Mouse (Mus musculus): ENCODE data around the gene Epdr1. TPM values are rescaled to one million over a fixed set of nuclear protein-coding genes. Genes with fewer than 3 reads are reported as not detected.

The Epdr1 gene
- polyA plus RNA-seq, 1 experiment from 2014 or later: 20.1 TPM

DNA sequence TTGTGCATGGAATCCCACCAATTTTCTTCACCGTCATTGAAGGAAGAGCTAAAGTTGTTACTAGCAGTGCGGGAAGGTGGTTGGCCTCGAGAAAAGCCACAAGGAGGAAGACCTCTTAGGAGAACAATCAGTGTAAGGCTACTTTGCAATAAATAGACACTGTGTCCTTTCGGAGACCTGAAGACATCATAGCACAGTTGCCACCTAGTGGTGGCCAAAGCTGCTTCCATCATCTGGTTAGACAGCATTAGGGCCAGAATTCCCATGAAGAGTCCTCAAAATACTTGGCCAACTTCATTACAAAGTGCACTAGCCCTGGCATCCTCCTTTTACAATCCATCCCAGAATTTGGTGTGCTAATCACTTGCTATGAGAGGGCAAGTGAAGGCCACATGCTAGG lies 16.4 kb upstream of the Epdr1 start:
- Histone ChIP-seq H3K4me1 (ENCODE audit: insufficient read depth) (no peaks in the 10 kb centered on the region), H3K9ac (no peak overlapping the region), H3K27me3 (ENCODE audit: insufficient read depth, low read length) (no peaks in the 10 kb centered on the region), H3K4me2 (no peak overlapping the region), H3K9me3 (ENCODE audit: low read depth, low read length) (no peaks in the 10 kb centered on the region), H3K4me3 (ENCODE audit: low read depth, low read length) (no peak overlapping the region), H3K36me3 (ENCODE audit: insufficient read depth) (no peaks in the 10 kb centered on the region), H3K27ac (ENCODE audit: low read depth) (no peak overlapping the region)
- WGBS: 70% methylated on average over 4 of the region's 4 CpGs
- peak; percentile 72 for TF ChIP-seq CTCF (IDR thresholded peaks at IDR 0.05; ENCODE audit: low read depth)
- DNase-seq (peak; percentile 71), ATAC-seq (ENCODE audit: insufficient read depth) (no peak)

- DNase-seq: no peak
- Histone ChIP-seq H3K4me3 (ENCODE audit: low read depth, low read length) (no peak overlapping the region), H3K4me2 (no peak overlapping the region), H3K27me3 (ENCODE audit: insufficient read depth, low read length) (no peaks in the 10 kb centered on the region), H3K27ac (ENCODE audit: low read depth) (no peak overlapping the region), H3K4me1 (ENCODE audit: insufficient read depth) (no peaks in the 10 kb centered on the region), H3K36me3 (ENCODE audit: insufficient read depth) (no peaks in the 10 kb centered on the region), H3K9me3 (ENCODE audit: low read depth, low read length) (no peaks in the 10 kb centered on the region), H3K9ac (no peak overlapping the region)
- WGBS: 94% methylated on average over 5 of the region's 5 CpGs
- no peak for ATAC-seq (ENCODE audit: insufficient read depth)
- no peak for TF ChIP-seq CTCF (IDR thresholded peaks at IDR 0.05; ENCODE audit: low read depth)
Observed at GRCm38 (mm10) chr13:19630768-19631709, 11.3 kb upstream of the Epdr1 start.

- 58% methylated on average over 1 of the region's 1 CpGs for WGBS
- no peak for TF ChIP-seq CTCF (IDR thresholded peaks at IDR 0.05; ENCODE audit: low read depth)
- ATAC-seq (ENCODE audit: insufficient read depth): no peak
Observed at GRCm38 (mm10) chr13:19626473-19626872, 6.7 kb upstream of the Epdr1 start.

DNA sequence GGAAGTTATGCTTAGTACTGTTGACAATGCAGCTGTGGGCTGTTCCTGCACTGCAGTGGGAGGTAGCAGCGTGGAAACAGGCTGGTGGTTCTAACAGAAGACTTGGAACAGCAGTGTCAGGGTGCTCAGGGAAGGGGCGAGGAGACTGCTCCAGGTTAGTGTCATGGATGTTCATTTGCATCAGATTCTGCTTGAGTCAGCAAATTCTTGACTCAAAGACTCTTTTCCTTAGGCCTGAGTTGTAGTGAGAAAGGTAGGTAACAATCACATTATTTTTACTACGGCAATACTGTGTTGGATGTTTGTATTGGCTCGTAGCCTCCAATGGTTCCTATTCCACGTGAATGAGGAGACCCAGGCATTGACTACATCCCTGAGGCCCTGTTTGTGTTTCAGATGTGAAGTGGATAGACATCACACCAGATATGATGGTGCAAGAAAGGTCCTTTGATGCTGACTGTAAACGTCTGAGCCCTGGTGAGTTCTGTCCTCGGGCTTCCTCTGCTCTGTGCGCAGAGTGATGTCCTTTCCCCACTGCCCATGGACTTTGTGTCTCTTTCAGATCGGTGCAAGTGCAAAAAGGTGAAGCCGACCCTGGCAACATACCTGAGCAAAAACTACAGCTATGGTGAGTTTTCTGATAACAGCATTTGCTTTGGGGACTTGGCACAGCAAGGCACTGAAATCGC lies 5.0 kb upstream of the Epdr1 start:
- Histone ChIP-seq H3K4me2 (no peak overlapping the region), H3K4me3 (ENCODE audit: low read depth, low read length) (no peak overlapping the region), H3K9ac (no peak overlapping the region), H3K27me3 (ENCODE audit: insufficient read depth, low read length) (peaks cover 6% of the 10 kb centered on the region), H3K4me1 (ENCODE audit: insufficient read depth) (0 out of 2 replicates have a peak, but pooled peaks cover 2% of the 10 kb centered on the region), H3K9me3 (ENCODE audit: low read depth, low read length) (no peaks in the 10 kb centered on the region), H3K36me3 (ENCODE audit: insufficient read depth) (no peaks in the 10 kb centered on the region), H3K27ac (ENCODE audit: low read depth) (no peak overlapping the region)
- no peak for TF ChIP-seq CTCF (IDR thresholded peaks at IDR 0.05; ENCODE audit: low read depth)
- no peak for DNase-seq
- ATAC-seq (ENCODE audit: insufficient read depth): no peak
- 78% methylated on average over 11 of the region's 11 CpGs for WGBS

More at GRCm38 (mm10) chr13:19626473-19626872, 6.7 kb upstream of the Epdr1 start:
- Histone ChIP-seq H3K4me1 (ENCODE audit: insufficient read depth) (0 out of 2 replicates have a peak, but pooled peaks cover 2% of the 10 kb centered on the region), H3K36me3 (ENCODE audit: insufficient read depth) (no peaks in the 10 kb centered on the region), H3K27me3 (ENCODE audit: insufficient read depth, low read length) (peaks cover 6% of the 10 kb centered on the region), H3K27ac (ENCODE audit: low read depth) (no peak overlapping the region), H3K4me2 (no peak overlapping the region), H3K9ac (no peak overlapping the region), H3K9me3 (ENCODE audit: low read depth, low read length) (no peaks in the 10 kb centered on the region), H3K4me3 (ENCODE audit: low read depth, low read length) (no peak overlapping the region)
- no peak for DNase-seq

DNA sequence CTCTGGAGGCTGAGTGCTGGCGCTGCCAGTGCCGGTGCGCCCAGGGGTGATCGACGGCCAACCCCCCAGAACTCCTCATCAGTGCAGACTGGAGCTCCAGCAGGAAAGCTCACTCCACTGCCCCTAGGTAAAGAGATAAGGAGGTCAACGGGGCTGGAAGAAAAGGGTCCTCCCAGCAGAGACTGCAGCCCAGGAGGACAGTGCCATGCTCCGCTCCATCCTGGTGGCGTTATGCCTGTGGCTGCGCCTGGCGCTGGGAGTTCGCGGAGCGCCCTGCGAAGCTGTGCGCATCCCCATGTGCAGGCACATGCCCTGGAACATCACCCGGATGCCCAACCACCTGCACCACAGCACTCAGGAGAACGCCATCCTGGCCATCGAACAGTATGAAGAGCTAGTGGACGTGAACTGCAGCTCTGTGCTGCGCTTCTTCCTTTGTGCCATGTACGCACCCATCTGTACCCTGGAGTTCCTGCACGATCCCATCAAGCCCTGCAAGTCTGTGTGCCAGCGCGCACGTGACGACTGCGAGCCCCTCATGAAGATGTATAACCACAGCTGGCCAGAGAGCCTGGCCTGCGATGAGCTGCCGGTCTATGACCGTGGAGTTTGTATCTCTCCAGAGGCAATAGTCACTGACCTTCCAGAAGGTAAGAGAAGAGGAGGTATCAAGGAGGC lies 3.6 kb upstream of the Epdr1 start:
- no peaks in the 10 kb centered on the region for H3K36me3 ChIP-seq (ENCODE audit: insufficient read depth)
- H3K9me3 ChIP-seq (ENCODE audit: low read depth, low read length): no peaks in the 10 kb centered on the region
- H3K9ac ChIP-seq: peak overlapping the region; percentile 50
- 0 out of 2 replicates have a peak, but pooled peaks cover 2% of the 10 kb centered on the region for H3K4me1 ChIP-seq (ENCODE audit: insufficient read depth)
- H3K4me3 ChIP-seq (ENCODE audit: low read depth, low read length): peak overlapping the region; percentile 43
- peak overlapping the region; percentile 91 for H3K4me2 ChIP-seq
- TF ChIP-seq CTCF (IDR thresholded peaks at IDR 0.05; ENCODE audit: low read depth): no peak
- WGBS: 14% methylated on average over 30 of the region's 30 CpGs
- DNase-seq (peak; percentile 17), ATAC-seq (ENCODE audit: insufficient read depth) (peak; percentile 25; the same call in 1 of the 2 replicates)
- peaks cover 6% of the 10 kb centered on the region for H3K27me3 ChIP-seq (ENCODE audit: insufficient read depth, low read length)
- H3K27ac ChIP-seq (ENCODE audit: low read depth): no peak overlapping the region

- 3% methylated on average over 25 of the region's 25 CpGs for WGBS
- Histone ChIP-seq H3K9me3 (ENCODE audit: low read depth, low read length) (no peaks in the 10 kb centered on the region), H3K36me3 (ENCODE audit: insufficient read depth) (no peaks in the 10 kb centered on the region), H3K4me2 (peak within 1 kb of the TSS; percentile 91), H3K4me1 (ENCODE audit: insufficient read depth) (0 out of 2 replicates have a peak, but pooled peaks cover 2% of the 10 kb centered on the region), H3K4me3 (ENCODE audit: low read depth, low read length) (peak within 1 kb of the TSS; percentile 43), H3K9ac (peak within 1 kb of the TSS; percentile 50), H3K27me3 (ENCODE audit: insufficient read depth, low read length) (peaks cover 6% of the 10 kb centered on the region), H3K27ac (ENCODE audit: low read depth) (no peak within 1 kb of the TSS)
- ATAC-seq (ENCODE audit: insufficient read depth) (peak; percentile 82), DNase-seq (peak; percentile 83)
- peak; percentile 54 for TF ChIP-seq CTCF (IDR thresholded peaks at IDR 0.05; ENCODE audit: low read depth)
Observed at GRCm38 (mm10) chr13:19622573-19623227, 3.0 kb upstream of the Epdr1 start, which contains the start of gene Sfrp4. Gene Sfrp4 (plus strand): TSS chr13:19623104.
